Mouse (Mus musculus) heart, embryonic 14.5 days (tissue): ENCODE results near the gene Tmem216. TPM values are rescaled to one million over a fixed set of nuclear protein-coding genes. Genes with fewer than 3 reads are reported as not detected.

Experiments used
- ATAC-seq: fragments of 200-750 bp; cut with Nextera tagmentation; 2 replicates; pipeline ENCODE4 v1.8.0; 2017; ENCODE audit warnings: low read depth, moderate TSS enrichment; ENCODE audit not compliant: insufficient number of reproducible peaks, insufficient read depth, low FRiP score
- H3K27ac ChIP-seq, 2 experiments: fragments of 200-500 bp in 1 of 2; fragments of 300-500 bp in 1 of 2; sonication (generic) in 1 of 2; replicated peaks in 1 of 2; 2 replicates each; pipeline ENCODE4 v1.5.1; 2012 to 2014; ENCODE audit warnings: low read depth in 2 of 2, low read length in 2 of 2, control low read depth in 1 of 2, mild to moderate bottlenecking in 1 of 2, mixed read lengths in 1 of 2; ENCODE audit not compliant: control insufficient read depth in 1 of 2, insufficient read depth in 1 of 2
- H3K27me3 ChIP-seq: fragments of 300-500 bp; sonication (generic); 2 replicates; pipeline ENCODE4 v1.6.1; 2014; ENCODE audit warnings: mild to moderate bottlenecking, low read length, control low read depth; ENCODE audit not compliant: control insufficient read depth, insufficient read depth
- H3K36me3 ChIP-seq: fragments of 300-500 bp; sonication (generic); 2 replicates; pipeline ENCODE4 v1.6.1; 2014; ENCODE audit warnings: mild to moderate bottlenecking, control low read depth, low read length, mixed read lengths; ENCODE audit not compliant: control insufficient read depth, insufficient read depth
- H3K4me1 ChIP-seq, 2 experiments: fragments of 200-500 bp in 1 of 2; fragments of 300-500 bp in 1 of 2; sonication (generic) in 1 of 2; 2 replicates each; pipeline ENCODE4 v1.6.1; 2012 to 2014; ENCODE audit warnings: low read length in 2 of 2, control low read depth in 1 of 2, mixed read lengths in 1 of 2; ENCODE audit not compliant: control insufficient read depth in 2 of 2, insufficient read depth in 2 of 2
- H3K4me2 ChIP-seq: fragments of 300-500 bp; sonication (generic); 2 replicates; pipeline ENCODE4 v1.6.1; 2014; ENCODE audit warnings: mild to moderate bottlenecking, low read length
- H3K4me3 ChIP-seq, 2 experiments: fragments of 200-500 bp in 1 of 2; fragments of 300-500 bp in 1 of 2; sonication (generic) in 1 of 2; 2 replicates each; pipeline ENCODE4 v1.5.1; 2012 to 2014; ENCODE audit warnings: low read length in 2 of 2, mild to moderate bottlenecking in 2 of 2, control low read depth in 1 of 2, low read depth in 1 of 2, moderate library complexity in 1 of 2; ENCODE audit not compliant: control insufficient read depth in 1 of 2, insufficient read depth in 1 of 2
- H3K9ac ChIP-seq: fragments of 300-500 bp; sonication (generic); 2 replicates; pipeline ENCODE4 v1.6.1; 2014; ENCODE audit warnings: mild to moderate bottlenecking, low read length
- H3K9me3 ChIP-seq: fragments of 300-500 bp; sonication (generic); 2 replicates; pipeline ENCODE4 v1.6.1; 2016; ENCODE audit warnings: low read length, control low read depth; ENCODE audit not compliant: control insufficient read depth
- WGBS: fragments of 180-500 bp; shearing (Covaris S2); extraction: QIAGEN DNeasy Blood & Tissue Kit; methylation state at CpG from one replicate; pipeline ENCODE4 v1.1.7; 2014; 5-methylcytosine and 5-hydroxymethylcytosine counted together
- polyA plus RNA-seq: library from polyadenylated mRNA; unstranded; fragments of >200 nt; fragmentation: Nextera tagmentation; extraction: Ambion mirVana; gene quantifications from 2 replicates; pipeline ENCODE4 v1.2.1, GENCODE M21; 2014

Tmem216 gene
- polyA plus RNA-seq, 1 experiment from 2014 or later, result 26.0 TPM

GRCm38 (mm10) chr19:10599648-10600047, 43.6 kb upstream of the Tmem216 start:
- Histone ChIP-seq H3K4me1 (peaks cover 7 to 14% of the 10 kb centered on the region in 2 experiments), H3K9ac (no peak overlapping the region), H3K36me3 (peaks cover 20% of the 10 kb centered on the region; the same call in 1 of the 2 replicates), H3K27me3 (no peaks in the 10 kb centered on the region), H3K4me2 (no peak overlapping the region), H3K4me3 (no peak overlapping the region), H3K27ac (no peak overlapping the region), H3K9me3 (no peaks in the 10 kb centered on the region)
- 90% methylated on average over 2 of the region's 2 CpGs for WGBS
- ATAC-seq, result no peak

- Histone ChIP-seq H3K27me3 (no peaks in the 10 kb centered on the region), H3K36me3 (peaks cover 32% of the 10 kb centered on the region; the same call in 1 of the 2 replicates), H3K4me1 (peaks cover 6 to 8% of the 10 kb centered on the region in 2 experiments; a peak in 3 of 4 replicates), H3K27ac (no peak overlapping the region), H3K4me3 (no peak overlapping the region), H3K9me3 (no peaks in the 10 kb centered on the region), H3K4me2 (no peak overlapping the region), H3K9ac (no peak overlapping the region)
- ATAC-seq, result no peak
- 40% methylated on average over 3 of the region's 3 CpGs for WGBS
Observed at GRCm38 (mm10) chr19:10598188-10598587, 42.1 kb upstream of the Tmem216 start.

- Histone ChIP-seq H3K4me3 (no peak overlapping the region), H3K36me3 (peaks cover 71% of the 10 kb centered on the region), H3K4me2 (no peak overlapping the region), H3K4me1 (no peaks in the 10 kb centered on the region), H3K27ac (no peak overlapping the region), H3K27me3 (no peaks in the 10 kb centered on the region), H3K9ac (no peak overlapping the region), H3K9me3 (no peaks in the 10 kb centered on the region)
- 88% methylated on average over 6 of the region's 6 CpGs for WGBS
- no peak for ATAC-seq
Observed at GRCm38 (mm10) chr19:10591659-10592377, 35.8 kb upstream of the Tmem216 start.

GRCm38 (mm10) chr19:10590301-10590700, 34.3 kb upstream of the Tmem216 start:
- no peak overlapping the region for H3K4me2 ChIP-seq
- no peak overlapping the region for H3K27ac ChIP-seq
- H3K4me3 ChIP-seq, result no peak overlapping the region
- no peak for ATAC-seq
- H3K27me3 ChIP-seq, result no peaks in the 10 kb centered on the region
- no peaks in the 10 kb centered on the region for H3K4me1 ChIP-seq
- peaks cover 66% of the 10 kb centered on the region for H3K36me3 ChIP-seq
- WGBS, result 75% methylated on average over 3 of the region's 3 CpGs
- no peaks in the 10 kb centered on the region for H3K9me3 ChIP-seq
- H3K9ac ChIP-seq, result no peak overlapping the region

GRCm38 (mm10) chr19:10589127-10589857, 33.3 kb upstream of the Tmem216 start:
- 78% methylated on average over 5 of the region's 5 CpGs for WGBS
- Histone ChIP-seq H3K9me3 (no peaks in the 10 kb centered on the region), H3K4me2 (no peak overlapping the region), H3K27ac (no peak overlapping the region), H3K4me3 (no peak overlapping the region), H3K9ac (no peak overlapping the region), H3K4me1 (no peaks in the 10 kb centered on the region), H3K36me3 (peaks cover 60% of the 10 kb centered on the region), H3K27me3 (no peaks in the 10 kb centered on the region)
- no peak for ATAC-seq

- H3K4me2 ChIP-seq, result no peak overlapping the region
- H3K9me3 ChIP-seq, result no peaks in the 10 kb centered on the region
- H3K9ac ChIP-seq, result no peak overlapping the region
- H3K27me3 ChIP-seq, result no peaks in the 10 kb centered on the region
- H3K27ac ChIP-seq, result no peak overlapping the region
- H3K4me3 ChIP-seq, result no peak overlapping the region
- peaks cover 2 to 3% of the 10 kb centered on the region in 2 experiments; a peak in 1 of 4 replicates for H3K4me1 ChIP-seq
- WGBS, result 92% methylated on average over 7 of the region's 8 CpGs
- H3K36me3 ChIP-seq, result peaks cover 46% of the 10 kb centered on the region
- no peak for ATAC-seq
Observed at GRCm38 (mm10) chr19:10587231-10587630, 31.2 kb upstream of the Tmem216 start.

GRCm38 (mm10) chr19:10585112-10585511, 29.1 kb upstream of the Tmem216 start:
- peaks cover 2 to 3% of the 10 kb centered on the region in 2 experiments; a peak in 1 of 4 replicates for H3K4me1 ChIP-seq
- H3K36me3 ChIP-seq, result peaks cover 45% of the 10 kb centered on the region
- H3K9ac ChIP-seq, result no peak overlapping the region
- H3K4me2 ChIP-seq, result no peak overlapping the region
- no peaks in the 10 kb centered on the region for H3K27me3 ChIP-seq
- no peak overlapping the region for H3K4me3 ChIP-seq
- WGBS, result 86% methylated on average over 8 of the region's 8 CpGs
- no peak overlapping the region for H3K27ac ChIP-seq
- no peak for ATAC-seq
- H3K9me3 ChIP-seq, result no peaks in the 10 kb centered on the region
